Mouse (Mus musculus) cerebellum, adult 2 months (tissue): ENCODE measurements around the gene Lsm4.

Experiments used
- CTCF ChIP-seq: fragments of 200-500 bp; IDR thresholded peaks from 2 replicates; pipeline ENCODE4 v1.5.1; 2011; ENCODE audit warnings: low read depth, mild to moderate bottlenecking, control low read depth, low read length, moderate library complexity, borderline replicate concordance; ENCODE audit not compliant: insufficient read depth
- POLR2A ChIP-seq: fragments of 200-500 bp; IDR thresholded peaks from 2 replicates; pipeline ENCODE4 v1.6.1; 2011; ENCODE audit warnings: low read length, control low read depth, borderline replicate concordance; ENCODE audit not compliant: insufficient read depth

GRCm38 (mm10) chr8:70628986-70629490 is 44.0 kb upstream of the Lsm4 start:
- TF ChIP-seq POLR2A (no peak), CTCF (no peak)
